Mouse (Mus musculus) lung, postnatal 36 days (tissue): Measurements from ENCODE around the gene Olfr1276.

ENCODE experiments used
- DNase-seq: peaks from one replicate; pipeline ENCODE4 v3.0.0; 2022; ENCODE audit warnings: mixed read lengths

Olfr1276 gene

DNA sequence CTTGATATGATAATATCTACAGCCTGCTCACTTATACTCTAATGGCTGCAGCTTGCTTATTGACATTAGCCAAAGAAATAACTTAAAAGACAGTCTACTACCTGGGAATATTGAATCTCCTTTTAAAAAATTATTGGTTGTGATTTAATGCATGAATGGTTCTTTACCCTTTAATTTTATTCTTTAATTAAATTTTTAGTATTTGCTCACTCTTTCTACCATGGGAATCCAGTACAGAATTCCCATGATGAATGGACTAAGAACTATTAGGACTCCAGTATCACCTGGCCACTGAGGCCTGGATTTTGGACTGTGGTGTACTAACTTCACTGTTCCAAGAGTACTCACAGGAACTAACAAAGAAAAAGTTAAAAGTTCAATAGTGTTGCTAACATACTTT lies at the start of gene Olfr1276:
Gene Olfr1276, plus strand, starts transcription at position 301 of the 400 bp plus-strand sequence.
- DNase-seq, result no peak

DNA sequence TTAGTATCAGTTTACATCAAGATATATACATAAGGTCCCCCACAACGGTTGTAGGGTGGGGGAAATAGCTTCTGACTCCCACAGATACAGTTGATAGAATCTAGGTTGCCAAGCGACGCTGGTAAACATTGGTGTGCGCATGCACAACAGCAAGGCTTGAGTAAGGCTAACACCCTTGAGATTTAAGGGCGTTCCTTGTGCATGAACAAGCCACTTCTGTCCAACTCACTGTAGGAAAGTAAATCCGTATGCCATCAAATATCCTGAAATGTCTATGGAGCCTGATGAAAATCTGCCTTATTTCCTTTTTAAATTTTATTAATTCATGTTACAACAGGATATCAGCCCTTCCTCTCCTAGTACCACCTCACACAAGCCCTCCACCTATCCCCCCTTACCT lies 24.8 kb upstream of the Olfr1276 start, which contains the start of gene 4930430A15Rik:
Gene 4930430A15Rik, minus strand, starts transcription at position 101 of the 400 bp plus-strand sequence.
- no peak for DNase-seq

DNA sequence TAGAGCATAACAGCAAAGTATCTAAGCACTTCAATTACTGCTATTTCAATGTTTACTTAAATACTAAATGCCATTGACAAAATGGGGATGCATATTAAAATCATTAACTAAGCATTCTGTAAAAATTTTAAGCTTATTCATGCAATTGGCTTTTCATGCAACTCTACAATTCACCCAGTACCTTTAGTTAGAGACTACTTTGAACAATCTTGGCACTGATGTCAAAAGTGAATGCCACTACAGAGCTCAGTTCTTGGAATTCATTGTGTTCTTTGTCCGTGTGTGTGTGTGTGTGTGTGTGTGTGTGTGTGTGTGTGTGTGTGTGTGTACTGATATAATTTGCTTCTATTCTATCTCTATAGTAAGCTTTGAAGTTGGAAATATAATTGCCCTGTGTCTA lies 19.1 kb upstream of the Olfr1276 start, which contains the start of gene Olfr1275:
Gene Olfr1275, minus strand, starts transcription at position 101 of the 400 bp plus-strand sequence.
- DNase-seq, result no peak

DNA sequence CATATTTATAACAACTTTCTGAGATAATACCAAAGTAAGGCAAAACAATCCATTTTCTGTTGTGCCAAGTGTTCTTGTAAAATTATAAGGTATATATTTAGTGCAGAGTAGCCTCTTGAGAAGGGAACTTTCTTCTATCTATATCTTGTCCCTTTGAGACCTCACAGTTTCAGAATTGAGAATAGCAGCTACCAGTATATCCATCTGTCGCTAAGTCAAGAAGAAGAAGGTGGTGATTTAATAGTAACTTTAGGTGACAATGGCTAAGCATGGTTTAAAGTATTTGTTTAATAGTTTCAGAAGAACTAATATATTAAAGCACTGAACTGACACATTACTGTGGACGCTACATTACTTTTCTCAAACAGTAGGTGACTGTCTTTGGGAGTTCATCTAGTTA lies 19.7 kb downstream of the Olfr1276 start, which contains the start of gene Olfr1277:
Gene Olfr1277, minus strand, starts transcription at position 101 of the 400 bp plus-strand sequence.
- no peak for DNase-seq

DNA sequence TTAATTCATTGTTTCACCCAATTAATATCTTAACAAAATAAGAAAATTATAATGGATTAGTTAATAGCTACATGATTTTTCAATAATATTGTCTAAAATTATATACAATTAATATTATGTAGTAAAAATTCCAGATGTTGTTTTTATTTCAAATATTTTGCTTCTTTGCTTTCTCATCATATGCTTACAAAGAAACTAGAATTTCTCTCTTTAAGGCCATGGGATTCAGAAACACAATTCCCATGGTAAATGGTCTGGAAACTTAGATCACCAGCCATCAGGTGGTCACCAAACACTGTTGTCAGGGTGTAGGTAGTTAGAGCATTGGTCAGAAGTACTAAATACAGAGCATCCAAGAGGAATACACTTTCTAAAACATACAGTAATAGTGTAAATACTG lies 35.5 kb downstream of the Olfr1276 start, which contains the start of gene Olfr1278:
Gene Olfr1278, plus strand, starts transcription at position 301 of the 400 bp plus-strand sequence.
- no peak for DNase-seq

DNA sequence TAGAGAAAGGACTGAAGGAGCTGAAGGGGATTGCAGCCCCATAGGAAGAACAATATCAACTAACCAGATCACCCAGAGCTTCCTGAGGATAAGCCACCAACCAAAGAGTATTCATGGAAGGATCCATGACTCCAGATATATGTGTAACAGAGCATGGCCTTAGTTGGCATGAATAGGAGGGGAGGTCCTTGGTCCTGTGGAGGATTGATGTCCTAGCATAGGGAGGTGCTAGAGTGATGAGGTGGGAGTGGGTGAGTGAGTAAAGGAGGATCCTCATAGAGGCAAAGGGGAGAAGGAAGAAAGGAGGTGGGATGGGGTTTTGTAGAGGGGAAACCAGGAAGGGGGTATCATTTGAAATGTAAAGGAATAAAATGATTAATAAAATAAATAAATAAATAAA lies 44.2 kb downstream of the Olfr1276 start:
- DNase-seq, result no peak

DNA sequence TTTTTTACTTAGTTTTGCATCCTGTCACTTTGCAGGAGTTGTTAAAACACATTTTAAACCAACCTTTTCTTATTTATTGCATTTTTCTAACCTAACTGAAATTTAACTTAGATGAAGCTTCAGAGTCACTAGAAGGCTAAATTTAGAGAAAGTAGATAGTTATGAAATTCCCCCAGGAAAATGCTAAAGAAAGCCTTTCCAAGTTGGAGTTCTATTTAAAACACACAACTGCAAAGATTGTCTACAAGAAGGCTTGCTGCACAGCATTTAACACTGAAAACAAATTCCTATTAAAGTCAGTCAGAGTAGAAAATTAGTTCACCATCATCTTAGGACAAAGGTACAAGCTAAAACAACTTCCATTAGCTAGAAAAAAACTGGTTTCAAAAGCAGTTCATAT lies 46.1 kb downstream of the Olfr1276 start, which contains the start of gene Olfr1279:
Gene Olfr1279, plus strand, starts transcription at position 262 of the 400 bp plus-strand sequence.
- no peak for DNase-seq
